Mouse (Mus musculus) heart, postnatal 0 days (tissue): ENCODE data around the gene Rpia. TPM values are rescaled to one million over a fixed set of nuclear protein-coding genes. Genes with fewer than 3 reads are reported as not detected.

ENCODE experiments used
- ATAC-seq: fragments of 200-750 bp; cut with Nextera tagmentation; 2 replicates; pipeline ENCODE4 v1.8.0; 2017; ENCODE audit warnings: low read depth, moderate number of reproducible peaks, moderate library complexity; ENCODE audit not compliant: insufficient read depth
- DNase-seq: peaks from one replicate; pipeline ENCODE4 v3.0.0-alpha.2; 2016; ENCODE audit warnings: low spot score
- H3K27ac ChIP-seq: fragments of 300-500 bp; sonication (generic); 2 replicates; pipeline ENCODE4 v1.5.1; 2014; ENCODE audit warnings: low read depth, mild to moderate bottlenecking
- H3K27me3 ChIP-seq: fragments of 300-500 bp; sonication (generic); 2 replicates; pipeline ENCODE4 v1.6.1; 2014; ENCODE audit warnings: low read length, mixed read lengths; ENCODE audit not compliant: control insufficient read depth, insufficient read depth
- H3K36me3 ChIP-seq: fragments of 300-500 bp; sonication (generic); replicated peaks from 2 replicates; pipeline ENCODE4 v1.6.1; 2014; ENCODE audit warnings: low read length, mixed read lengths; ENCODE audit not compliant: control insufficient read depth, insufficient read depth
- H3K4me1 ChIP-seq: fragments of 300-500 bp; sonication (generic); 2 replicates; pipeline ENCODE4 v1.6.1; 2014; ENCODE audit warnings: antibody characterized with exemption; ENCODE audit not compliant: control insufficient read depth, insufficient read depth
- H3K4me2 ChIP-seq: fragments of 300-500 bp; sonication (generic); 2 replicates; pipeline ENCODE4 v1.6.1; 2014; ENCODE audit warnings: low read depth, mild to moderate bottlenecking, low read length, moderate library complexity
- H3K4me3 ChIP-seq: fragments of 300-500 bp; sonication (generic); 2 replicates; pipeline ENCODE4 v1.5.1; 2014; ENCODE audit warnings: low read depth, low read length
- H3K9ac ChIP-seq: fragments of 300-500 bp; sonication (generic); replicated peaks from 2 replicates; pipeline ENCODE4 v1.6.1; 2014; ENCODE audit warnings: low read depth, low read length, mixed read lengths
- H3K9me3 ChIP-seq: fragments of 300-500 bp; sonication (generic); replicated peaks from 2 replicates; pipeline ENCODE4 v1.6.1; 2016; ENCODE audit warnings: low read length; ENCODE audit not compliant: control insufficient read depth
- CTCF ChIP-seq: IDR thresholded peaks from 2 replicates; pipeline ENCODE4 v1.5.1; 2016; ENCODE audit warnings: antibody characterized with exemption, control low read depth, low read depth
- EP300 ChIP-seq: IDR thresholded peaks from 2 replicates; pipeline ENCODE4 v1.6.1; 2016; ENCODE audit warnings: antibody characterized with exemption, low read depth
- WGBS: fragments of 180-500 bp; shearing (Covaris S2); extraction: QIAGEN DNeasy Blood & Tissue Kit; methylation state at CpG from one replicate; pipeline ENCODE4 v1.1.7; 2014; 5-methylcytosine and 5-hydroxymethylcytosine counted together
- polyA plus RNA-seq: library from polyadenylated mRNA; unstranded; fragments of >200 nt; fragmentation: Nextera tagmentation; extraction: Ambion mirVana; gene quantifications from 2 replicates; pipeline ENCODE4 v1.2.1, GENCODE M21; 2015
- total RNA-seq: library from RNA; depleted of rRNA; stranded (reverse); fragments of >200 nt; gene quantifications from 2 replicates; pipeline ENCODE4 v1.2.3, GENCODE M21; 2014; ENCODE audit warnings: low replicate concordance; rRNA removed

The Rpia gene
- total and polyA plus RNA-seq, 2 experiments from 2014 or later, result 0.87 to 4.9 TPM

- WGBS, result 50% methylated on average over 2 of the region's 2 CpGs
These were observed 66.4 kb downstream of the Rpia start for GRCm38 (mm10) chr6:70725639-70726038.

GRCm38 (mm10) chr6:70724722-70725121 lies 67.3 kb downstream of the Rpia start:
- no peak for TF ChIP-seq EP300
- TF ChIP-seq CTCF, result no peak
- 88% methylated on average over 13 of the region's 13 CpGs for WGBS

More at GRCm38 (mm10) chr6:70725639-70726038, 66.4 kb downstream of the Rpia start:
- Histone ChIP-seq H3K4me3 (no peak overlapping the region), H3K27ac (no peak overlapping the region), H3K36me3 (no peaks in the 10 kb centered on the region), H3K9me3 (no peaks in the 10 kb centered on the region), H3K4me1 (no peaks in the 10 kb centered on the region), H3K4me2 (no peak overlapping the region), H3K9ac (no peak overlapping the region), H3K27me3 (no peaks in the 10 kb centered on the region)
- TF ChIP-seq CTCF (no peak), EP300 (no peak)
- no peak for DNase-seq
- no peak for ATAC-seq

GRCm38 (mm10) chr6:70722298-70722697 lies 69.7 kb downstream of the Rpia start:
- TF ChIP-seq EP300 (no peak), CTCF (no peak)
- no peaks in the 10 kb centered on the region for H3K9me3 ChIP-seq
- H3K9ac ChIP-seq, result no peak overlapping the region
- H3K4me3 ChIP-seq, result no peak overlapping the region
- H3K4me1 ChIP-seq, result no peaks in the 10 kb centered on the region
- no peaks in the 10 kb centered on the region for H3K27me3 ChIP-seq
- H3K27ac ChIP-seq, result no peak overlapping the region
- 84% methylated on average over 7 of the region's 7 CpGs for WGBS
- H3K36me3 ChIP-seq, result no peaks in the 10 kb centered on the region
- ATAC-seq (no peak), DNase-seq (no peak)
- no peak overlapping the region for H3K4me2 ChIP-seq

More at GRCm38 (mm10) chr6:70724722-70725121, 67.3 kb downstream of the Rpia start:
- no peak overlapping the region for H3K4me3 ChIP-seq
- H3K27ac ChIP-seq, result no peak overlapping the region
- no peaks in the 10 kb centered on the region for H3K36me3 ChIP-seq
- DNase-seq (no peak), ATAC-seq (no peak)
- no peaks in the 10 kb centered on the region for H3K4me1 ChIP-seq
- no peaks in the 10 kb centered on the region for H3K9me3 ChIP-seq
- no peak overlapping the region for H3K9ac ChIP-seq
- no peak overlapping the region for H3K4me2 ChIP-seq
- no peaks in the 10 kb centered on the region for H3K27me3 ChIP-seq

GRCm38 (mm10) chr6:70718760-70719159 lies 73.3 kb downstream of the Rpia start:
- DNase-seq, result no peak
- ATAC-seq, result no peak
- no peak overlapping the region for H3K4me2 ChIP-seq
- no peaks in the 10 kb centered on the region for H3K9me3 ChIP-seq
- no peak overlapping the region for H3K9ac ChIP-seq
- no peaks in the 10 kb centered on the region for H3K36me3 ChIP-seq
- WGBS, result 51% methylated on average over 2 of the region's 2 CpGs
- H3K4me3 ChIP-seq, result no peak overlapping the region
- no peaks in the 10 kb centered on the region for H3K27me3 ChIP-seq
- no peak for TF ChIP-seq EP300
- no peak for TF ChIP-seq CTCF
- H3K4me1 ChIP-seq, result no peaks in the 10 kb centered on the region
- no peak overlapping the region for H3K27ac ChIP-seq

GRCm38 (mm10) chr6:70718164-70718563 lies 73.9 kb downstream of the Rpia start:
- Histone ChIP-seq H3K27me3 (no peaks in the 10 kb centered on the region), H3K9me3 (no peaks in the 10 kb centered on the region), H3K36me3 (no peaks in the 10 kb centered on the region), H3K4me2 (no peak overlapping the region), H3K4me3 (no peak overlapping the region), H3K27ac (no peak overlapping the region), H3K9ac (no peak overlapping the region), H3K4me1 (no peaks in the 10 kb centered on the region)
- ATAC-seq, result no peak
- TF ChIP-seq EP300 (no peak), CTCF (no peak)
- 73% methylated on average over 4 of the region's 4 CpGs for WGBS
- no peak for DNase-seq

- no peak overlapping the region for H3K4me3 ChIP-seq
- DNase-seq, result no peak
- no peak overlapping the region for H3K9ac ChIP-seq
- ATAC-seq, result no peak
- WGBS, result 58% methylated on average over 12 of the region's 12 CpGs
- no peaks in the 10 kb centered on the region for H3K36me3 ChIP-seq
- no peaks in the 10 kb centered on the region for H3K27me3 ChIP-seq
- no peaks in the 10 kb centered on the region for H3K4me1 ChIP-seq
- H3K9me3 ChIP-seq, result no peaks in the 10 kb centered on the region
- H3K27ac ChIP-seq, result no peak overlapping the region
- TF ChIP-seq EP300, result no peak
- TF ChIP-seq CTCF, result no peak
- no peak overlapping the region for H3K4me2 ChIP-seq
These were observed 75.2 kb downstream of the Rpia start for GRCm38 (mm10) chr6:70716701-70717393.

Other genes with a start within 250 kb of the Rpia start
- 16.6 and 20.4 TPM in 2 replicates for gene Eif2ak3, start 52.3 kb upstream of the Rpia start, total RNA-seq
- gene Eif2ak3, start 52.3 kb upstream of the Rpia start, polyA plus RNA-seq, result 3.6 and 3.7 TPM in 2 replicates
- not detected in 2 replicates for gene Tex37, start 126.7 kb upstream of the Rpia start, total RNA-seq
- not detected in 2 replicates for gene Tex37, start 126.7 kb upstream of the Rpia start, polyA plus RNA-seq
- not detected in 2 replicates for gene Foxi3, start 164.3 kb upstream of the Rpia start, total RNA-seq
- not detected in 2 replicates for gene Foxi3, start 164.3 kb upstream of the Rpia start, polyA plus RNA-seq